Mouse (Mus musculus): ENCODE measurements at regions not wholly inside any gene's neighbourhood (a gene's known extent, or its start where the extent isn't known, plus 50 kb on each side); places are given as distances from the start of the nearest gene placed in this dataset.

DNA sequence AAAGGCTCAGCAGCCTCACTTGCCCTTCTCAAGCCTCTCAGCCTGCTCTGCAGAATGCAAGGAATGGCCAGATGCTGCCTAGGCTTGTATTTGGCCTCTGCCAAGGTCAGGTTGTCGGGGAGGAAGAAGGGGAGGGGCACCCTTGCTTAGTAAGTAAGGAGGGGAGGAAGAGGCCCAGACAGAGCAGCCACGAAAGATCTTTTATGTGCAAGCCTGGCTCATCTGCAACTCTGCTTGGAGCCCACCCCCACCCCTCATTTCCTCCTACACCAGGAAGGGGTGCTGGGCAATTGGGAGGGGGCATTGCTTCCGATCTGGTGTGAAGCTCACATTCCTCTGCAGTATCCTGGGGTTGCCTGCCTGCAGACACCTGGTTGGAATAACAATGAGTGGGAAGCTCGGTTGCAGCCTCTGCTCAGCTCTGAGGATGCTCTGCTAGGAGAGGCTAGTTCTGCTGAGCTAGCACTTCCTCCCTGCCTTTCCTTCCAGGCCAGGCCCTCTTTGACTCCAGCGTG, 1169.9 kb upstream of the A1bg start:
- no peak for TF ChIP-seq EP300 (IDR thresholded peaks at IDR 0.05; ENCODE audit: low read depth)
- TF ChIP-seq CTCF (IDR thresholded peaks at IDR 0.05; ENCODE audit: low read depth) = no peak
